Mouse (Mus musculus) CH12.LX (cell line): ENCODE results near the gene Pot1b. TPM values are rescaled to one million over a fixed set of nuclear protein-coding genes. Genes with fewer than 3 reads are reported as not detected.

ENCODE experiments used
- DNase-seq: peaks from one replicate; pipeline ENCODE4 v3.0.0-alpha.2; 2013; ENCODE audit errors: extremely low read depth
- H3K27ac ChIP-seq: 2 replicates; pipeline ENCODE4 v1.5.1; 2012; ENCODE audit warnings: low read depth, mild to moderate bottlenecking, control low read depth, moderate library complexity; ENCODE audit not compliant: insufficient read depth
- H3K27me3 ChIP-seq: replicated peaks from 2 replicates; pipeline ENCODE3; 2012; ENCODE audit warnings: inconsistent platforms
- H3K36me3 ChIP-seq, 2 experiments: replicated peaks in 1 of 2; 2 replicates each; pipeline versions ENCODE3 to v1.6.1; 2012; ENCODE audit warnings: inconsistent platforms in 1 of 2, low read length in 1 of 2, mild to moderate bottlenecking in 1 of 2, mixed read lengths in 1 of 2, moderate library complexity in 1 of 2; ENCODE audit not compliant: control insufficient read depth in 1 of 2, insufficient read depth in 1 of 2
- H3K4me1 ChIP-seq, 2 experiments: 2 replicates each; pipeline ENCODE4 v1.6.1; 2012; ENCODE audit warnings: inconsistent platforms in 1 of 2, moderate library complexity in 1 of 2; ENCODE audit not compliant: insufficient read depth in 2 of 2, control insufficient read depth in 1 of 2
- H3K4me2 ChIP-seq: 2 replicates; pipeline ENCODE4 v1.6.1; 2012; ENCODE audit warnings: low read depth, mild to moderate bottlenecking, control low read depth; ENCODE audit not compliant: poor library complexity, insufficient read depth, severe bottlenecking
- H3K4me3 ChIP-seq, 3 experiments: fragments of 150-350 bp in 1 of 3; sonication (generic) in 1 of 3; replicated peaks in 1 of 3; 2 replicates each; pipeline versions ENCODE3 to v1.5.1; 2011 to 2012; ENCODE audit warnings: low read depth in 2 of 3, low read length in 2 of 3, mild to moderate bottlenecking in 2 of 3, moderate library complexity in 2 of 3, control low read depth in 1 of 3, improper control_type of control experiment in 1 of 3, inconsistent platforms in 1 of 3, mixed read lengths in 1 of 3; ENCODE audit not compliant: poor library complexity in 1 of 3
- H3K79me2 ChIP-seq: replicated peaks from 2 replicates; pipeline ENCODE4 v1.6.1; 2012; ENCODE audit warnings: mild to moderate bottlenecking, moderate library complexity; ENCODE audit not compliant: control insufficient read depth, poor library complexity, insufficient read depth, severe bottlenecking; ENCODE audit errors: extremely low read depth
- H3K9ac ChIP-seq: 2 replicates; pipeline ENCODE4 v1.6.1; 2012; ENCODE audit warnings: low read depth, mild to moderate bottlenecking, control low read depth, moderate library complexity; ENCODE audit not compliant: insufficient read depth
- H3K9me3 ChIP-seq: replicated peaks from 2 replicates; pipeline ENCODE3; 2012; ENCODE audit warnings: low read length, inconsistent platforms, mixed read lengths
- BHLHE40 ChIP-seq: IDR thresholded peaks from 2 replicates; pipeline ENCODE4 v1.6.1; 2011; ENCODE audit warnings: mild to moderate bottlenecking, low read depth, low read length, improper control_type of control experiment
- CHD1 ChIP-seq: IDR thresholded peaks from 2 replicates; pipeline ENCODE4 v1.6.1; 2012; ENCODE audit warnings: low read depth, low read length, improper control_type of control experiment, inconsistent platforms
- CHD2 ChIP-seq: IDR thresholded peaks from 2 replicates; pipeline ENCODE4 v1.6.1; 2011; ENCODE audit warnings: low read length, improper control_type of control experiment
- CTCF ChIP-seq, 2 experiments: IDR thresholded peaks in 1 of 2; conservative IDR thresholded peaks in 1 of 2; 2 replicates each; pipeline ENCODE4 v1.5.1; 2011 to 2012; ENCODE audit warnings: low read depth in 2 of 2, low read length in 2 of 2, improper control_type of control experiment in 1 of 2, inconsistent platforms in 1 of 2, mild to moderate bottlenecking in 1 of 2, moderate library complexity in 1 of 2
- E2F4 ChIP-seq: IDR thresholded peaks from 2 replicates; pipeline ENCODE4 v1.6.1; 2011; ENCODE audit warnings: low read depth, low read length, improper control_type of control experiment; ENCODE audit not compliant: insufficient replicate concordance
- GABPA ChIP-seq: IDR thresholded peaks from 2 replicates; pipeline ENCODE4 v1.6.1; 2012; ENCODE audit warnings: low read depth, low read length, improper control_type of control experiment, inconsistent platforms; ENCODE audit not compliant: insufficient replicate concordance
- HCFC1 ChIP-seq: IDR thresholded peaks from 2 replicates; pipeline ENCODE4 v1.6.1; 2012; ENCODE audit warnings: low read depth, mild to moderate bottlenecking, inconsistent platforms, low read length, improper control_type of control experiment
- IRF4 ChIP-seq: IDR thresholded peaks from 2 replicates; pipeline ENCODE4 v1.6.1; 2014; ENCODE audit warnings: low read depth, mild to moderate bottlenecking, inconsistent platforms, low read length, improper control_type of control experiment
- JUND ChIP-seq: conservative IDR thresholded peaks from 2 replicates; pipeline ENCODE4 v1.6.1; 2011; ENCODE audit warnings: low read depth, low read length, improper control_type of control experiment
- MAX ChIP-seq: IDR thresholded peaks from 2 replicates; pipeline ENCODE4 v1.6.1; 2011; ENCODE audit warnings: low read length, improper control_type of control experiment
- MAZ ChIP-seq: IDR thresholded peaks from 2 replicates; pipeline ENCODE4 v1.6.1; 2012; ENCODE audit warnings: low read depth, mild to moderate bottlenecking, inconsistent platforms, low read length, improper control_type of control experiment, moderate library complexity
- MYC ChIP-seq: IDR thresholded peaks from 2 replicates; pipeline ENCODE4 v1.6.1; 2011; ENCODE audit warnings: low read depth, mild to moderate bottlenecking, improper control_type of control experiment, low read length
- NELFE ChIP-seq: IDR thresholded peaks from 2 replicates; pipeline ENCODE4 v1.6.1; 2011; ENCODE audit warnings: low read depth, low read length, improper control_type of control experiment
- NRF1 ChIP-seq: IDR thresholded peaks from 2 replicates; pipeline ENCODE4 v1.6.1; 2014; ENCODE audit warnings: low read depth, mild to moderate bottlenecking, inconsistent platforms, low read length, improper control_type of control experiment, moderate library complexity
- PAX5 ChIP-seq: IDR thresholded peaks from 2 replicates; pipeline ENCODE4 v1.6.1; 2012; ENCODE audit warnings: low read length, inconsistent platforms, mixed read lengths
- SMC3 ChIP-seq: IDR thresholded peaks from 2 replicates; pipeline ENCODE4 v1.6.1; 2011; ENCODE audit warnings: low read depth, low read length, improper control_type of control experiment
- TCF12 ChIP-seq: IDR thresholded peaks from 2 replicates; pipeline ENCODE4 v1.6.1; 2014; ENCODE audit warnings: low read depth, mild to moderate bottlenecking, inconsistent platforms, low read length, improper control_type of control experiment
- UBTF ChIP-seq: IDR thresholded peaks from 2 replicates; pipeline ENCODE4 v1.6.1; 2012; ENCODE audit warnings: low read depth, mild to moderate bottlenecking, inconsistent platforms, low read length, improper control_type of control experiment, moderate library complexity
- USF1 ChIP-seq: IDR thresholded peaks from 2 replicates; pipeline ENCODE4 v1.6.1; 2014; ENCODE audit warnings: low read depth, mild to moderate bottlenecking, inconsistent platforms, low read length, improper control_type of control experiment
- USF2 ChIP-seq: conservative IDR thresholded peaks from 2 replicates; pipeline ENCODE4 v1.6.1; 2011; ENCODE audit warnings: low read depth, low read length, improper control_type of control experiment
- ZMIZ1 ChIP-seq: IDR thresholded peaks from 2 replicates; pipeline ENCODE4 v1.6.1; 2012; ENCODE audit warnings: low read depth, mild to moderate bottlenecking, inconsistent platforms, low read length, improper control_type of control experiment
- dilution Hi-C: fragments of 300-500 bp; cut with MboI; formaldehyde crosslinking; loops from 2 replicates; pipeline ENCODE4 v1.14.3; 2020; ENCODE audit warnings: low sequenced_read_pairs; ENCODE audit not compliant: extremely low pct_unique_long_range_greater_than_20kb, extremely low pct_ligation_motif_present
- in situ Hi-C: fragments of 300-500 bp; cut with MboI; formaldehyde crosslinking; loops from 3 replicates; pipeline ENCODE4 v1.14.3; 2019; ENCODE audit warnings: low sequenced_read_pairs, low pct_ligation_motif_present, low pct_unique_long_range_greater_than_20kb, mixed read lengths
- polyA plus RNA-seq: library from polyadenylated mRNA; unstranded; fragments of >175 nt; gene quantifications from 2 replicates; pipeline ENCODE4 v1.2.1, GENCODE M21; 2012; ENCODE audit warnings: low read depth; ENCODE audit not compliant: insufficient read length
- total RNA-seq, 2 experiments: library from RNA; depleted of rRNA; stranded (reverse); fragments of 300-350 nt in 1 of 2; fragments of >200 nt in 1 of 2; gene quantifications; 2 replicates each; pipeline ENCODE4 v1.2.3; 2012 to 2014

Gene Pot1b
- total and polyA plus RNA-seq, 3 experiments, result 5.9 to 8.5 (median 8.2) TPM

DNA sequence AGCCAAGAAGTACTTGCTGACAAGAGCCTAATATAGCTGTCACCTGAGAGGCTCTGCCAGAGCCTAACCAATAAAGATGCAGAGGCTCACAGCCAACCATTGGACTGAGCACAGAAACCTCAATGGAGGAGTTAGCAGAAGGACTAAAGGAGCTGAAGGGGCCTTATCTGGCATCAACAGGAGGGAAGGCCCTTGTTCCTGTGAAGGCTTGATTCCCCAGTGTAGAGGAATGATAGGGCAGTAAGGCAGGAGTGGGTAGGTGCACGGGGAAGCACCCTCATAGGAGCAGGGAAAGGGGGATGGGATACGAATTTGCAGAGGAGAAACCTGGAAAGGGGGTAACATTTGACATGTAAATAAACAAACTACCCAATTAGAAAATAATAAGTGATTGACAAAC is 51.3 kb downstream of the Pot1b start:
- Histone ChIP-seq H3K9ac (no peak overlapping the region), H3K27ac (no peak overlapping the region), H3K4me2 (no peak overlapping the region), H3K36me3 (peaks cover 3 to 17% of the 10 kb centered on the region in 2 experiments), H3K4me1 (no peaks in the 10 kb centered on the region), H3K4me3 (no peak overlapping the region), H3K27me3 (no peaks in the 10 kb centered on the region), H3K79me2 (no peaks in the 10 kb centered on the region), H3K9me3 (no peaks in the 10 kb centered on the region)
- in situ Hi-C loops, result no loop called here
- no peak for DNase-seq
- TF ChIP-seq E2F4, result no peak
- TF ChIP-seq UBTF, result no peak
- no peak for TF ChIP-seq USF2
- TF ChIP-seq IRF4, result no peak
- TF ChIP-seq MAZ, result no peak
- TF ChIP-seq JUND, result no peak
- TF ChIP-seq SMC3, result no peak
- no peak for TF ChIP-seq MAX
- no peak for TF ChIP-seq GABPA
- no peak for TF ChIP-seq ZMIZ1
- TF ChIP-seq HCFC1, result no peak
- TF ChIP-seq CTCF (conservative IDR thresholded peaks at IDR 0.05 in 1 of 2, IDR thresholded peaks at IDR 0.05 in 1 of 2; ENCODE audit: low read depth in 2 of 2, low read length in 2 of 2), result no peak
- TF ChIP-seq USF1, result no peak
- dilution Hi-C loops, result no loop called here

DNA sequence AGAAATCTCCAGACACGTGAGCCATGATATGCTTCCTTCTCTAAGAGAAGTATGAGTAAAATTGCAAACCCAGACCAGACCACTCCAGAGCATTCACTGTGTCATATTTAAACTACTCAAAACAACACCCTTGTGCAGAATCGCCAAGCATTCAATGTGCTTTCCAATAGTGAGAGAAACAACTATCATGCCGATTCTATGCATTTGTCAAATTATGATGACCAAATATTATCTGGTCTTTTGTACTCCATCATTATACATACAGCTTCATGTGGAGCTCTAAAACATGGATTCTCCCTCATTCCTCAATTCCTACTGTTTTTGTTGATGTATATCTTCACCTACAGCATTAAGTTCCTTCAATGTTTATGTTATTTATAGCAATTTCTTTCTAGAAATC is 87.3 kb downstream of the Pot1b start, which contains the start of gene Vmn2r118:
Gene Vmn2r118, minus strand, starts transcription at position 101 of the 400 bp plus-strand sequence.
- dilution Hi-C loops (no loop called here), in situ Hi-C loops (no loop called here)
- Histone ChIP-seq H3K9me3 (no peaks in the 10 kb centered on the region), H3K9ac (no peak within 1 kb of the TSS), H3K27ac (no peak within 1 kb of the TSS), H3K27me3 (no peaks in the 10 kb centered on the region), H3K36me3 (no peaks in the 10 kb centered on the region), H3K4me2 (no peak within 1 kb of the TSS), H3K4me3 (no peak within 1 kb of the TSS), H3K4me1 (no peaks in the 10 kb centered on the region), H3K79me2 (no peaks in the 10 kb centered on the region)
- DNase-seq, result no peak
- TF ChIP-seq CHD2 (no peak), MAX (no peak), NRF1 (no peak), PAX5 (no peak), BHLHE40 (no peak), JUND (no peak), CHD1 (no peak), NELFE (no peak), GABPA (no peak), ZMIZ1 (no peak), UBTF (no peak), TCF12 (no peak), MYC (no peak)

Other genes starting within 250 kb of the Pot1b start
- not detected in 2 replicates for gene Vmn2r118, start 87.4 kb downstream of the Pot1b start, total RNA-seq (2012; rRNA removed)
- gene Vmn2r118, start 87.4 kb downstream of the Pot1b start, total RNA-seq (2014; rRNA removed), result not detected in 2 replicates
- not detected in 2 replicates for gene Vmn2r118, start 87.4 kb downstream of the Pot1b start, polyA plus RNA-seq
- not detected in 2 replicates for gene Adgre4, start 37.4 kb upstream of the Pot1b start, total RNA-seq (2012; rRNA removed)
- gene Adgre4, start 37.4 kb upstream of the Pot1b start, total RNA-seq (2014; rRNA removed), result 0.09 and 0.16 TPM in 2 replicates
- gene Adgre4, start 37.4 kb upstream of the Pot1b start, polyA plus RNA-seq, result 0.11 and 0.14 TPM in 2 replicates
- gene Zfp119a, start 166.3 kb upstream of the Pot1b start, total RNA-seq (2012; rRNA removed), result 3.7 and 4.1 TPM in 2 replicates
- 8.3 and 8.8 TPM in 2 replicates for gene Zfp119a, start 166.3 kb upstream of the Pot1b start, total RNA-seq (2014; rRNA removed)
- 3.7 and 4.1 TPM in 2 replicates for gene Zfp119a, start 166.3 kb upstream of the Pot1b start, polyA plus RNA-seq
- gene Zfp959, start 179.5 kb upstream of the Pot1b start, total RNA-seq (2012; rRNA removed), result 7.7 and 9.6 TPM in 2 replicates
- gene Zfp959, start 179.5 kb upstream of the Pot1b start, total RNA-seq (2014; rRNA removed), result 21.4 and 24.5 TPM in 2 replicates
- gene Zfp959, start 179.5 kb upstream of the Pot1b start, polyA plus RNA-seq, result 7.8 and 8.0 TPM in 2 replicates
- gene Zfp119b, start 236.9 kb upstream of the Pot1b start, total RNA-seq (2012; rRNA removed), result 6.1 and 6.5 TPM in 2 replicates
- 13.6 and 18.0 TPM in 2 replicates for gene Zfp119b, start 236.9 kb upstream of the Pot1b start, total RNA-seq (2014; rRNA removed)
- 3.1 and 3.9 TPM in 2 replicates for gene Zfp119b, start 236.9 kb upstream of the Pot1b start, polyA plus RNA-seq
- gene Ebi3, start 240.0 kb upstream of the Pot1b start, total RNA-seq (2012; rRNA removed), result 102 and 207 TPM in 2 replicates
- 55.0 and 60.3 TPM in 2 replicates for gene Ebi3, start 240.0 kb upstream of the Pot1b start, total RNA-seq (2014; rRNA removed)
- gene Ebi3, start 240.0 kb upstream of the Pot1b start, polyA plus RNA-seq, result 87.6 and 105 TPM in 2 replicates
- gene Yju2, start 246.5 kb upstream of the Pot1b start, total RNA-seq (2012; rRNA removed), result 10.1 and 10.7 TPM in 2 replicates
- 11.2 and 12.9 TPM in 2 replicates for gene Yju2, start 246.5 kb upstream of the Pot1b start, total RNA-seq (2014; rRNA removed)
- 14.4 and 15.8 TPM in 2 replicates for gene Yju2, start 246.5 kb upstream of the Pot1b start, polyA plus RNA-seq